In the genomic region with DNA sequence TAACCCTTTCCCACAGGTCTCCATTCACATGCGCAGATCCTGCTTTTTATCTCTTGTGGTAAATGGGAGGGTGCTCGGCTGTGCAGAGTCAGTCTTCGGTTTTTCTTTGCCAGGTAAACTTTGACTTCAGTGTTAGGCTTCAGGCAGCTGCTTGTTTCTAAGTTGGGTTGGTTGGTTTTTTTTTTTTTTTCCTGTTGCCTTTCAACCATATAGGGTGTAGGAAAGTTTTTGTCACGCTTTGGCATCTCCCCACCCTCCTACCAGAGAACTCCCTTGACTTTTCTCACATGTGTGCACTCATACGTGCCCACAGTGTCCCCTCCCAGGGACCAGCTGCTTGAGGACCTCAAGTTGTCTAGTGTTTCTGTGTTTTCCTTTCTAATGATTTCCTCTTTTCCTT, we compare ENCODE assay signal across 23 mouse cellular contexts. TPM values are rescaled to one million over a fixed set of nuclear protein-coding genes. Genes with fewer than 3 reads are reported as not detected.
A peak's percentile ranks its signal among the peaks of the same experiment; 100 is the strongest.
DNase-seq lines count a peak whose midpoint lies in the region; ATAC-seq lines count a peak whose summit lies in the region.
"Had no signal": no experiment of that assay in that cellular context is flagged by ENCODE, and none has a peak within 500 bp of the region (broad histone marks: within the 10 kb centered on the region; RNA-seq: fewer than 3 reads in every experiment).

No protein-coding gene starts in this region.

- peak; percentile 68 to 77 for DNase-seq in spleen, postnatal 36 days (ENCODE audit: low spot score in 2 of 2)
- DNase-seq in spleen, postnatal 14 days (ENCODE audit: low spot score in 2 of 2): no peak
- DNase-seq in splenic B cell, adult 2 months (ENCODE audit: low read depth, low spot score): peak; percentile 81
- peak; percentile 46 for DNase-seq in thymus, postnatal 4 days
- DNase-seq in lung, postnatal 25 days (ENCODE audit: low spot score): no peak
- DNase-seq in hindbrain, embryonic 11.5 days (ENCODE audit: low spot score): no peak
- no peak for DNase-seq in cerebellum, adult 9-11 months
- DNase-seq: cerebellum, postnatal 14 days; gastrocnemius, postnatal 14 days; heart, adult 2 months; kidney, adult 2 months; kidney, postnatal 36 days; layer of hippocampus, adult 9-11 months; liver, embryonic 13.5 days; right cerebral cortex, adult 18-20 months had no signal

- no peak overlapping the region for H3K27ac ChIP-seq in hindbrain, embryonic 11.5 days (ENCODE audit: low read depth, low read length)
- H3K27ac ChIP-seq: forebrain, embryonic 15.5 days; heart, adult 2 months; limb, embryonic 12.5 days; liver, embryonic 13.5 days; lung, embryonic 15.5 days; macrophage; neural tube, embryonic 12.5 days had no signal

- no peaks in the 10 kb centered on the region for H3K36me3 ChIP-seq in splenic B cell, adult 2 months (ENCODE audit: control insufficient read depth, insufficient read depth, low read length, poor library complexity, severe bottlenecking)
- H3K36me3 ChIP-seq in hindbrain, embryonic 11.5 days (ENCODE audit: control insufficient read depth, insufficient read depth, low read length): no peaks in the 10 kb centered on the region
- H3K36me3 ChIP-seq: forebrain, embryonic 15.5 days; G1E; limb, embryonic 12.5 days; liver, embryonic 13.5 days; lung, embryonic 15.5 days; midbrain, embryonic 10.5 days; neural tube, embryonic 12.5 days had no signal

- H3K9me3 ChIP-seq in hindbrain, embryonic 11.5 days (ENCODE audit: control insufficient read depth, low read length): no peaks in the 10 kb centered on the region
- H3K9me3 ChIP-seq: forebrain, embryonic 15.5 days; limb, embryonic 12.5 days; liver, embryonic 13.5 days; lung, embryonic 15.5 days; midbrain, embryonic 10.5 days; neural tube, embryonic 12.5 days had no signal

- no peak overlapping the region for H3K4me3 ChIP-seq in hindbrain, embryonic 11.5 days (ENCODE audit: low read depth, low read length)
- H3K4me3 ChIP-seq: forebrain, embryonic 15.5 days; heart, adult 2 months; limb, embryonic 12.5 days; liver, embryonic 13.5 days; lung, embryonic 15.5 days; midbrain, embryonic 10.5 days; neural tube, embryonic 12.5 days had no signal

- no peak overlapping the region for H3K4me2 ChIP-seq in hindbrain, embryonic 11.5 days (replicated peaks; ENCODE audit: low read depth, low read length)
- H3K4me2 ChIP-seq: forebrain, embryonic 15.5 days; limb, embryonic 12.5 days; liver, embryonic 13.5 days; lung, embryonic 15.5 days; neural tube, embryonic 12.5 days had no signal

- ATAC-seq in activated CD4-positive, CD25-positive, alpha-beta regulatory T cell, adult 4 months: peak; percentile 33
- no peak for ATAC-seq in hindbrain, embryonic 11.5 days (ENCODE audit: low FRiP score)
- ATAC-seq: forebrain, embryonic 15.5 days had no signal

- H3K4me1 ChIP-seq in hindbrain, embryonic 11.5 days (replicated peaks; ENCODE audit: control insufficient read depth, insufficient read depth, low read length): 0 out of 2 replicates have a peak, but pooled peaks cover 2% of the 10 kb centered on the region
- H3K4me1 ChIP-seq: forebrain, embryonic 15.5 days; liver, embryonic 13.5 days had no signal

- 75% methylated on average over 5 of the region's 5 CpGs for WGBS in hindbrain, embryonic 11.5 days

- H3K27me3 ChIP-seq in splenic B cell, adult 2 months (ENCODE audit: control insufficient read depth, insufficient read depth, low read length, poor library complexity, severe bottlenecking): no peaks in the 10 kb centered on the region
- H3K27me3 ChIP-seq in hindbrain, embryonic 11.5 days (ENCODE audit: control insufficient read depth, insufficient read depth, low read length): no peaks in the 10 kb centered on the region
- H3K27me3 ChIP-seq: forebrain, embryonic 15.5 days; limb, embryonic 12.5 days; liver, embryonic 13.5 days; lung, embryonic 15.5 days; neural tube, embryonic 12.5 days had no signal

- no peak overlapping the region for H3K9ac ChIP-seq in hindbrain, embryonic 11.5 days (ENCODE audit: low read depth, low read length)
- H3K9ac ChIP-seq: forebrain, embryonic 15.5 days; limb, embryonic 12.5 days; liver, embryonic 13.5 days; lung, embryonic 15.5 days; neural tube, embryonic 12.5 days had no signal

RNA-seq across cellular contexts. Expression of a gene that starts 9.2 kb away (rescaled TPM):
- 10 to 100 TPM in 1 of 2 experiments, 1 to 10 TPM in 1; 7.4 to 16.6 TPM for polyA plus RNA-seq in activated CD4-positive, CD25-positive, alpha-beta regulatory T cell, adult 4 months (2017; shearing (Covaris generic))
- polyA plus RNA-seq in hindbrain, embryonic 11.5 days (2014; fragmentation: Nextera tagmentation; extraction: Ambion mirVana): 23.3 and 26.4 TPM in 2 replicates
- polyA plus RNA-seq: G1E had no signal

Comparison
In these comparisons a context has a peak if more than half of its experiments do, and no peak if none do; other contexts are left out.
1. DNase-seq: peak in spleen, postnatal 36 days (2 of 2), splenic B cell, adult 2 months (single experiment) and thymus, postnatal 4 days (single experiment); none in spleen, postnatal 14 days (0 of 2), lung, postnatal 25 days (single experiment), hindbrain, embryonic 11.5 days (single experiment) and cerebellum, adult 9-11 months (single experiment).